Mouse (Mus musculus): ENCODE measurements around the gene Gm20388.

- no peak for TF ChIP-seq EP300 (IDR thresholded peaks at IDR 0.05; ENCODE audit: low read depth)
- TF ChIP-seq CTCF (IDR thresholded peaks at IDR 0.05; ENCODE audit: low read depth): no peak
Observed at GRCm38 (mm10) chr8:123242107-123242923, 3331.7 kb downstream of the Gm20388 start.
